Mouse (Mus musculus) adipocyte (in vitro differentiated cells): ENCODE measurements around the gene Xpot.
A peak's percentile ranks its signal among the peaks of the same experiment; 100 is the strongest.

ENCODE experiments used
- DNase-seq: peaks from one replicate; pipeline ENCODE4 v3.0.0-alpha.2; 2016; ENCODE audit warnings: low spot score

The Xpot gene

DNA sequence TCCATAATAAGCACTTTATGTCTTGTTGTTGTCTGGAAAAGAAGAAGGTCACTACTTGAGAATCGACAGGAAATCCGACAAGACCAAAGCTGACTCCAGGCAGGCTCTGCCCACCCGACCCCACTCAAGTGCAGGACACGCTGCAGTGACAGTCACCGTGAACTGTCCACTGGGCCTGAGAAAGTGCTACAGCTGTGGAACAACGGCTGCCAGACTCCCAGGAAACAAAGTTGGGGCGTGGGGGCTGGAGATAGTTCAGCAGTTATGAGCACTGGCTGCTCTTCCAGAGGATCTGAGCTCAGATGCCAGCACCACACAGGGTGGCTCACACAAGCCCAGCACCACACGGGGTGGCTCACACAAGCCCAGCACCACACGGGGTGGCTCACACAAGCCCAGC, 49.8 kb downstream of the Xpot start:
- no peak for DNase-seq

DNA sequence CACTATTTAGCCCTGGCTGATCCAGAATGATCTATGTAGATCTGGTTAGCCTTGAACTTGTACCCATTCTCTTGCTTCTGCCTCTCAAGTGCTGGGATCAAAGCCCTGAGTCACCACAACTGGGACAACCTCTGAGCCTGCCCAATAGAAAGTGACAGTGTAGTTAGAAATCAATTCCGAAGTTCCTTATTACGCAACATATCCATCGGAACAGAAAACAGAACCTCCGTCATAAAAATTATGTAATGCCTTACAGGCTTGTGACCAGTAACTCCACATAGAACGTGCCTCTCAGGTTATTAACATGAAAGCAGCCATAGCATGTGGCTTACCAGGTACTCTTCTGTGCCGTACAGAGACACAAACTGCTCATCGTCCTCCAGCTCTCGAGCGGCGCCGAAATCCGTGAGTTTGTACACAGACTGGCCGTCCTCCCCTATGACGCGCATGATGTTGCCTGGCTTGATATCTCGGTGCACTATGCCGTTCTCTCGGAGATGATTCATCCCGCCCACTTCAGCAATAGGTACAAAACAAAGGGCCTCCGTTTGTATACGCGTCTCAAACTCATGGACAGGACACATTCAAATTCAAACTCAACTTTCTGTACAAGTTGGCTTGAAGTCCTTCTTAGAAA, 54.5 kb downstream of the Xpot start:
- DNase-seq = peak; percentile 20

DNA sequence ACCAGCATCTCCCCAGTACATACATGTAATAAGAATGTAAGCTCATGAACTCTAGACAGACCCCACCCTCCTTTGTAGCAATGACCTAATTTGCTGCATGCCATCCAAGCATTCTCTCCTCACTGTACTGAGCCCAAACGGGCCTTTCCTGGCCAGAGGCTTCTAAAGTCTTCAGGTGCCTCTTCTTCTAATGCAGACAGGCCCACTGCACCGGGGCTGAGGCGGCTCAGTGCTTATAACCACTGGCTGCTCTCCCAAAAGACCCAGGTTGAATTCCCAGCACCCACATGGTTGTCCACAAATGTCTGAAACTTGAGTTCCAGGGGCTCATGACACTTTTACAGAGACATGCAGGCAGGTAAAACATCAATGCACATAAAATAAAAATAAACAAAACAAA, 55.1 kb downstream of the Xpot start:
- DNase-seq = no peak

DNA sequence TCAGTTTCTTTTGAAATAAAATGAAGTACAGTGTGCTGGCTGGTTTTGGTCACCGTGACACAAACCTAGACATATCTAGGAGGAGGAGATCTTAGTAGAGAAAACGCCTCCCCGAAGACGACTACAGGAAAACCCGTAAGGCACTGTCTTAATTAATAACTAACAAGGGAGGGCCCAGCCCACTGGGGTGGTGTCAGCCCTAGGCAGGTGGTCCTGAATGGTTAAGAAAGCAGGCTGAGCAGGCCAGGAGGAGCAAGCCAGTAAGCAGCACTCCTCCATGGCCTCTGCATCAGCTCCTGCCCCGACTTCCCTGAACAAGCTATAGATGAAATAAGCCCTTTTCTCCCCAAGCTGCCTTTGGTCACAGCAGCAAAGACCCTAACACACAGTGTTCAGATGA, 56.3 kb downstream of the Xpot start:
- no peak for DNase-seq

DNA sequence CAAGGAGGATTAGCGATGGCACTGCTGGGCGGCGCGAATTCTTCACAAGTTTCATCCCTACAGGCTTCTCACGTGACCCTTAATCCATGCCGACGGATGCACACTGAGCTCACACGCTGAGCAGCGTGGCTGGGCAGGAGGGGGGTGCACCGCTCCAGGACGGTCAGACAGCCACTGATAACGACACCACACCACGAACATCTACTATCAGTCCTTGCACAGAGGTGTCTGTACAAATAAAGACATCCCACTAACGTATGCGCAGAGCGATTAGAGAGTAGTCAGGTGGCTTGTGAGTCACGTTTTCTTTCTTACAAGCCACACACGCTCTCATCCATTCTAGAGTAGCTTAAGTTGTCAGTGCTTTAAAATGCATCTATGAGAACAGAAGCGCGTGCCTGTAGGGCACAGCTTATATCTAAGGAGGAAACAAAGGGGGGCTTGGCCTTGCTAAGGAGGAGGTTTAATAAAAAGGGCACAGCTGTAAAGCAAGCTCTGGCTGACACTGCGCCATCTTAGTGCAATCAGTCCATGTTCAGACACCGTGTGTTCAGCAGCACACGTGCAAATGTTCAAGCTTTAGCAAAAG, 57.0 kb downstream of the Xpot start:
- DNase-seq = no peak

DNA sequence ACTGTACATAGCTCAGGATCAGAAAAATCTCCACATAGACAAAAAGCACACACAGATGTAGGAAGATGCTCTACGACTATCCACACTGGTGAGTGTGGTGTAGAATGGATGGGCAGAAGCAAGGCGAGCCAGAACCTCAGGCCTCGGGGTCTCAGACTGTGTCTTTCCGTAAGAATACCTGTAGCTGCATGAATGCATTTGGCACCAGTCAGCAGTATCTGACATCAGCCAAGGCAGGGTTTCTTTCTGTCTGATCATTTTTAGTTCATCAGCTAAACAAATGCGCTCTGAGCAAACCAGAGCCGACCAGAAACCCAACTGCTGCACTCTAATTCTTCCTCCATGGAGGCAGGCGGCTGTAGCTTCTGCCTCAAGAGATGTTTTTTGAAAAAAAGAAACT, 57.6 kb downstream of the Xpot start:
- DNase-seq = no peak

DNA sequence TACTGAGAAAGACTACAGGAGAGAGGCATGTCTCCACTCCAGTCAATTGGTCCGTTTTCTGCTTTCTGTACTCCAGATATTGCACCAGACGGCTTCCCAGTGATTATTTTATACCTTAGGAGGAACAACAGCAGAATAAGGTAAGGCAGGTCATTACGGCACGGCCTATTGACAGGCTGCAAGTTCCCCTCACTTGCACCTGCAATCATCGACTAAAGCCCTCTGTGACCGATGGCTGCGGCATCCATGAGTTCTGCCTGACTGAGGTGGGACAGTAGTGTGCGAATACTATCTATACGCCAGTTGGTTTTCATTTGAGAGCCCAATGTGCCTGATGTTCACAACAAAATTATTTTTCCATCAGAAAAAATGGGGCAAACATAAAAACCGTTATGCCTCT, 58.1 kb downstream of the Xpot start:
- DNase-seq = no peak

DNA sequence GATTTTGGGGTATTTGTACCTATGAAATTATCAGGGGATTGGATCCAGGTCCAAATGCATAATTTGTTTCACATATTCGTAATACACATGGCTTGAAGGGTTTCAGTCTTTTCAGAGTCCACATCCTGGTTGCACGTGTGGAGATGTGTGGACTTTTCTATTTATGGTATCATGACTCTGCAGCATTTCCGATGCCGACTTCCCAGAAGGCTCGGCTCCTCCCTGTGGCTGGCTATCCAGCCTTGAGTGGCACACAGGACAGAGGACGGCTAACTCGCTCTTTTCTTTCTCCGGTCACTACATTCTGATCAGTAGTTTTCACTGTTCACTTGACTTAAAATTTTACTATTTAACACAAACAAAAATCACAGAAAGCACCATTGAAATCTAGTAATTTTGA, 61.7 kb downstream of the Xpot start:
- no peak for DNase-seq

DNA sequence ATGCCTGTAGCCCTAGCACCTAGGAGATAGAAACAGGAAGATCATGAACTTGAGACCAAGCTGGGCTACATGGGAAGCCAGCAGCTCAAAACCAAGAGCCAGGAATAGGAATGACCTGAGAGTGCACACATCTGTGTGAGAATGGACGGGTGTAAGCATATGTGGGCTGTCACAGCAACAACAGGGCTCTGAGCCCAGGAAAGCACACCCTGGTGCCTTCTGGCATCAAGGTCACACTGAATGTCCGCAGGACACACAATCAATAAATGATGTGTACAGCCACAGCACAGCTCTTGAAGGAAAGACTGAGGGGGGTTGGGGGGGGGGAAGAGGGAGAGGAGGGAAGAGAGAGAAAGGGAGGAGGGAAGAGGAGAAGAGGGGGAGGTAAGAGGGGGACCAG, 67.9 kb downstream of the Xpot start:
- DNase-seq = no peak

DNA sequence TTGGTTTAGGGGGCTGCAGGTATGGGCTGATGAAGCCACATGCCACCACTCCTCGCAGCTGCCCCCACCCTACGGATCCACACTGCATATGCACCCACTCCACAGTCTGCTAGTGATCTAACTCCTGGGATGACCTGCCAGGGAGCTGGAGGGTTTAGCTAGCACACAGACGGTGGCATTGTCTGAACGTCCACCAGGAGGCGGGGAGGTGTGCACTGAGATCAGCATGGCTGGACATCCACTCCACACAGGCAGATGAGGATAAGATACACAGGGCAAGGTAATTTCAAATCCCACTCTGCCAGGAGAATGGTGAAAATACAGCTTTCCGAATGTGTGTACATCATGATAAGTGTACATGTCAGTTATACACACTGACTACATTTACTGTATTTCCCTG, 69.9 kb downstream of the Xpot start:
- DNase-seq = no peak

DNA sequence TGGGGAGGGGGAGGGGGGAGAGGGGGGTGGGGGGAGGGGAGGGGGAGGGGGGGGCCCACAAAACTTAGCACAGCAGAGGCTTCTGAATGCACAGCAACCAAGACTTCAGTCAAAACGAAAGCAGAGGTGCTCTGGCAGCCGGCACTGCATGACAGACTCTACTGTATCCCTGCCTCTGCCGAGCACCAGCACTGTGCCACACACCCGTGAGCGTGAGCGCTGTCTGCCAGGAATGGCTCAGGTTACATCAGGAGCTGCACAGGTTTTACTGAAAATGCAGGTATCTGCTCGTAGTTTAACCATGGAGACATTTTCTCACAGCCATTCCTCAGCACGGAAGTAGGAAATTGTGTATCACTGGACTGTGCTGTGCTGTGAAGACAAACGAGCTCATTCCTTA, 75.8 kb downstream of the Xpot start:
- no peak for DNase-seq

DNA sequence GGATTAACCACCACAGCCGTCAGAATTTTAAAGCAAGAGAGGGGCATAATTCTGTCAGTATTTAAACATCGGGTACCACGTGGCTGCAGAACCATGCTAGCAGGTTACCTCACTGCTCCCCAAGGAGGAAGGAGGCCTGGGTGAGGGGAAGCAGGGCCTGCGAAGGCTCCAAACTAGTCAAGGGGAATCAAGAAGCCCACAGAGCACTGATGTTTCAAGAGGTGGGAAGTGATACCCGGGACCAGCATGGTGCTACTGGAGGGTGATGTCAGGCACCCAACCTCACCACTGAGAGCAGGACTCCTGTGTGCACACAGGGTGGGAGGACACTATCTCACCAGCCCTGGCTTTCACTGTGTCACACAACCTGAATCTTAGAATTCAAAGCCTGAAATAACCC, 76.5 kb downstream of the Xpot start:
- DNase-seq = no peak

DNA sequence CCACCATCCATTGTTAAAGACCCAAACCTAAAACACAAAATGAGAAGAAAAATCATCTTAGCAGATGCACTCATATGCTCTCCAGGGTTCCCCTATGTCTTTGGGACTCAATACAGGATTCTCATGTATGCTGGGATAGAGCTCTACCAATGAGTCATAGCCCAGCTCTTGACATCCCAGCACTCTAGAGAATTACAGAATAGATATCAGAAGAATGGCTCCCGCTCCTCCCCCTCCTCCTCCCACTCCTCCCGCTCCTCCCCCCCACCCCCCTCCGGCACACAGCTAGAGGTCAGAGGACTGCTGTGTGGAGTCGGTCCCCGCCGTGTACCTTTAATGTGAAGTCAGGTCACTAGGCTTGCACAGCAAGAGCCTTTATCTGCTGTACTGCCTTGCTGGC, 79.0 kb downstream of the Xpot start:
- no peak for DNase-seq

DNA sequence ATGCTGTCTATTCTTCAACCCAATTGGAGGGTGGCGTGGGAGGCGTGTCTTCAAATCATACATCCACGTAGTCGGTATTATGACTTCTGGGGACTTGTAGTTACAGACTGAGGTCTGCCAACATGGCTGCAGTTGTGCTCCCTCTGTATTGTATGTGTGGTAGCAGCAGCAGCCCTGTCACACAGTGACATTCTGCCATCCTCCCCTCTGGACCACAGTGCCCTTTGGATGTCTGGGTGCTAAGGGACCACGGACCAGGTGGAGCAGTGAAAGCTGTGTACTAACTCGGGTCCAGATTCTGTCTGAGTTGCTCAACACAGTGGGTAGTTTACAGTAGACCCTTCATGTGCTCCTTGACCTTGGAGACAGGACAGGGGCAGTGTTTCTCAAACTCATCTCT, 82.6 kb downstream of the Xpot start:
- no peak for DNase-seq

DNA sequence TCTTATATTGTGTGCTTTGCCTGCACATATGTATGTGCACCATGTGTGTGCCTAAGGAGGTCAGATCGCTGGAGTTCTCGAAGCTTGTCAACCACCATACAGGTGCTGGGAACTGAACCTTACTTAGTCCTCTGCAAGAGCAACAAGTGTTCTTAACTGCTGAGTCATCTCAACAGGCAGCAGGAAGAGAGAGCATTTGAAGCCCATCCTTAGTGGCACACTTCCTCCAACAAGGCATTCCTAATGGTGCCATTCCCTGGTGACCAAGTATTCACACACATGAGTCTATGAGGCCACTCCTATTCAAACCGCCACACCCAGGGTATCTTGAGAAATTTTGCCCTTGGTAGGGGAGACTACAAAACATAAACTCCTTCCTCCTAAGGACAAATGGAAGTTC, 84.0 kb downstream of the Xpot start:
- no peak for DNase-seq
